Mouse (Mus musculus) adrenal gland, postnatal 36 days (tissue): ENCODE data around the gene Stra8. TPM values are rescaled to one million over a fixed set of nuclear protein-coding genes. Genes with fewer than 3 reads are reported as not detected.

ENCODE experiments used
- DNase-seq, 2 experiments: peaks; one replicate each; pipeline ENCODE4 v3.0.0; 2021; ENCODE audit warnings: mixed read lengths in 1 of 2
- long read RNA-seq, 2 experiments: library from polyadenylated mRNA; stranded (forward); transcript quantifications; one replicate each; pipeline ENCODE4 v2.0.0; 2021; ENCODE audit warnings: borderline sequencing depth in 2 of 2
- total RNA-seq, 2 experiments: library from RNA; stranded (reverse); gene quantifications; 2 replicates each; pipeline ENCODE4 v1.2.3; 2021

Stra8 gene
- total RNA-seq = not detected
- long read RNA-seq, experiment 1 = 0 reads
- long read RNA-seq, experiment 2 = 0 reads

DNA sequence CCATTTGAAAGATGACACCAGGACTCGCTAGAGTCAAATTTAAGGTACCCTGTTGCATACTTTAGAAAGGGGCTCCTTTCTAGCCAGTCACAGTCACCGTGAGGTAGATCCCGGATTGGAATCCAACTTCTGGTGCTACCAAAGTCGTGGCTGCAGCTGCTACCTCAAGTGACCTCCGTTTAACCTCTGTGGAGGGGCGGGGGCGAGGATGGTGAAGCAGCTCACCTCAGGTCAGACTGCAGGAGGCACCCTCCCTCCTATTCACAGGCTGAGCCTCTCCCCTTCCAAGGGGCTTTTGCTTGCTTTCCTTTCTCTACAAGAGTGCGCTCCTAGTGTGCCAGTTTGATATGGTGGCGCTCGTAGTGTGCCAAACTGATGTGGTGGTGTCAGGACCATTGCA, at the start of gene Stra8:
Gene Stra8 (plus strand): TSS at position 208 of the 400 bp plus-strand sequence.
- DNase-seq = no peak

DNA sequence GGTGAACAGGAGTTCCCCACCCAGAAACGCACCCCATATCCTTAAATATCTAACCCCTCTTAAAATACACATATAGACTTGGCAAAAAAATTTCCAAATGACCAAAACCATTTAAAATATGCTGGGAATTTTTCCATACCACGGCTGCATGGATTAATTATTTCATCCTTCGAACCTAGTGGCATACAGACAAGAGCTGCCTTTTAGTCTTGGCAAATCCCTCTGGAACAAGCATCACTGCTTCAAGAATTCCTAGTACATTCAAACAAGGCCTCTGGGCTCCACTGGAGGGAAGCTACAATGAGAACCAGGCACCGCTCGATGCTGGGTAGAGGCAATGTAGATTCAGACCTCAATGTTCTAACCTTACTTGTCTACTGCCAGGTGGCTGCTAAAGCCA, 49.2 kb upstream of the Stra8 start:
- DNase-seq = no peak

DNA sequence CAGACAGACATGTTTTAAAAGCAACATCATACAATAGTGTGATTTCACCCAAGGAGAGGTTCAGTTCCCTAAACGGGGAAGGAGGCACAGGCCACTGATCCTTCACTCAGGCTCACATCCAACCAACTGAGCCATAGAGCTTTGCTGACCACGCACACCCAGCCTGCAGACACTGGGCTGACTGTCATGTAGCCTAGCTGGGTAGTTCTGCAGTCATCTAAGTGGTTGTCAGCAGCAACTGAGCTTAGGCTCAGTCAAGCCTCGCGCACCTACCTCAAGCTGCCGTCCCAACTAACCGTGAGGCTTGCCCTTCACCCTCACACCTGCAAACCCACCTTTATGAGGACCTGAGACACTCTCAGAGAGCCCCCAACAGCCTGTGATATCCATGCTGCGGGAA, 48.0 kb upstream of the Stra8 start:
- no peak for DNase-seq

DNA sequence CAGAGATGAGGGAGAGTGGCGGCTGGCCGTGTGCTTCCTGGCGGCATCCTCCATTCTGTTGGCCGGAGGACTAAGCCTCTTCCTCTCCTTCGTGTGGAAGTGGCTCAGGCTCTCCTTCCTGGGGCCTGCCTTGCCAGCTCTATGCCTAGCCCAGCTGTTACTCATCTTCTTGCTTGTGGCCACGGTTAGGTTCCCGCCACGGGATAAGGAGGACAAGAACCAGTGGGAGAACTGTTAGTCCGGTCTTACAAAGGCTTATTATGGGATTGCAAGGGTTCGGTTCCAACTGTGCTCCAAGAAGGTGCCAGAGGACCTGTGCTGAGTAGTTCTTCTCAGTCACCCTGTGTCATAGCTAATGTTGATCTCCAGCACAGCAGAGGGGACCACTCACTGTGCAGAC, 47.1 kb upstream of the Stra8 start:
- DNase-seq = no peak

DNA sequence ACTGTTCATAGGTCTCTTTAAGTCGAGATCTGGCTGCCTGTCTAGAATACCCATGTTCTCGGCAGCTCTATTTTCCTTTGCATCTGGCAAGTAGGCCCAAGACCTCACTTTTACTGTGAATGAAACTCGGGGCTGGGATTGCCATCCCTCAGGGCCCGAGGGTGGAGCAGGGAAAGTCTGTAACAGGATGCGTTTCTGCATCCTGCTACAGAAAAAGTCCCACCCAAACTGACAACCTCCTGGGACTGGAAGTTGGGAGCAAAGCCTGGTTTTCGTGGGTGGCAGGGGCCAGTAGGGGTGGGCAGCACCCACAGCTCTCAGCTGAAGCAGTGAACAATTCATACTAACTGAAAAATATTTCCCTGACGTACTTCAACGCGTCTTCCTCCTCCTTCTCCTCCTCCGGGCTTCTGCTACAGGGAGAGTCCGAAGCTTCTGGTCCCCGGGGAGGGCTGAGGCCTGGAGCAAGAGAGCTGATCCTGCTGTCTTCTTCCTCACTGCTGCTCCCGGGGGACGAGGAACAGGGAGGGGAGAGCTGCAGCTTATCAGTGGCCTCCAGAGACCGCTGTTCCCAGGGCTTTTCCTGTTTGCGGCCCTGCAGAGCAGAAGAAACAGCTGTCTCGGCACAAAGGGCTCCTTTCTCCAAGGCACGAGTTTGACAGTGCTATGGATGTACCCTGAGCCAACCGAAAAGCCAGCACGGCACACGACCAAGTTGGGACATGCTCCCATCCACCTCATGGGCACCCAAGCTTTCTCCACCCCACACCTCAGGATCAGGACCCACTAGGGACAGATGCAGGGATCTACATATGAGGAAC, 45.7 kb upstream of the Stra8 start:
- DNase-seq = peak; percentile 58 to 76

DNA sequence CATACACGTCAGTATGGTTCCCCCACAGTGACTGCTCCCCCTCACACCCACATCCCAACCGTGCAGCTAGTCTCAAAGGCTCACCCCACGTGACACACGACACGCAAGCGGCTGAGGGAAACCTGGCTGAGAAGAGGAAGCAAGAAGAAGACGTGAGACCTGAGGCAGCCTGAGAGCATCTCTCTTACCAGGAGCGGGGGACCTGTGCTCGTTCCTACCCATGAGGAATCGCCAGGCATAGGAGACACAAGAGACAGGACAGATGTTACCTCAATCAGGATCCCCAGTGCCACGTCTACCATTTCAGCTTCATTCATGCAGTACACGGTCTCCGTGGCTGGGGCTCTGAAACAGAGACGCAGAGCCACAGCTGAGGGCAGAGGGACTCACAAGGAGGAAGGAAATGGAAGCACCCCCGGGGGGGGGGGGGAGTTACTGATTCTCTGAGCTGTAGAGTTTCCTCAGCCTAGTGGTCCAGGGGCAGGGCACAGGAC, 44.6 kb upstream of the Stra8 start:
- no peak for DNase-seq

DNA sequence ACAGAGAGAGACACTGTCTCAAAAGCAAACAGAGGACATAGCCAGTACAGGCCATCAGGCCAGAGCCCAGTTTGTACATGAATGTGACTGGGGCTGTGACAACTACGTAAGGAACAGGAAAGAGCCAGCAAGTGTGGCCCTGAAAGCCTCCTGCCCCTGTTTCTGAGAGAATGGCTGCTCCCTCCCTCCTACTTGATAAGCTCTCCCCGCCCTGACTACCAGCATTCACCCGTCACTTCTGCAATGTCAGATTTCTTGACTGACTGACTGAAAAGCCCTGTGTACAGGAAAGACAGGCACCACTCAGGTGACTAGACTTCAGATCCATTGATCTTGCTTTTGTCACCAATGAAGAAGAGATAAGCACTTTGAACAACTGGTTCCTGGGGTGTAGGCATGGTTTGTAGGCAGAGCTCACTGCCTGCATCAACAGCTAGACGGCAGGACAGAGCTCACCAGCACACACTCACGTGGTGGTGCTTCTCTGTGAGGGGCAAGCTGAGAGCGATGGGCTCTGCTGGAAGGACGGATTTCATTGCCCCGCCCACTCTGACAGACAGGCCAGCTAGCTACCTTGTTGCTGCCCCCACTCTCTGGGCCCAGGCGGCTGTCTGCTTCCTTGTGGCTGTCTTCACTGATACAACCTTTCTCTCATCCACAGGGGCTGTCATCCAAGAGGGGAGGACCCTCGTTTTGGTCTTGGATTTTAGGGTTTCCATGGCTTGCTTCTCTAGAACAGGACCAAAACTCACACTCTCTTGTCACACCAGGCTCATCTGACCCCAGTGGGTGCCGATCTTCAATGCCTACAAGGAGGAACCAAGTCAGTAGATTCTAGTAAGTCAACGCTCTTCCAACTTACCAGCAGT, 43.8 kb upstream of the Stra8 start:
- DNase-seq = no peak

DNA sequence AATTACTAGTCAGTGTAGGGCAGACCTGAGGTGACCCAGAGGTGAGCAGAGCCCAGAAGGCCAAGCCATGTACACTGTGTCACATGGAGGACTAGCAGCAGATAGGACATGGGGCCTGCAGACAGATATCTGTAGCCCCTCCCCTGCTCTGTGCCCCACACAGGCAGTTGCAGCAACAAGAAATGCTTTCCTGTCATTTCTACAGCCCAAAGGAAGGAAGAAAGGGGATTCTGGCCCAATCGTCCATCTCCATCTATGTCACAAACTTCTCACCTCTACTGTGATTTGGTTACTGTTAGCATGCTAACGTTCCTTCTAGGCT, 43.2 kb upstream of the Stra8 start:
- DNase-seq = no peak

DNA sequence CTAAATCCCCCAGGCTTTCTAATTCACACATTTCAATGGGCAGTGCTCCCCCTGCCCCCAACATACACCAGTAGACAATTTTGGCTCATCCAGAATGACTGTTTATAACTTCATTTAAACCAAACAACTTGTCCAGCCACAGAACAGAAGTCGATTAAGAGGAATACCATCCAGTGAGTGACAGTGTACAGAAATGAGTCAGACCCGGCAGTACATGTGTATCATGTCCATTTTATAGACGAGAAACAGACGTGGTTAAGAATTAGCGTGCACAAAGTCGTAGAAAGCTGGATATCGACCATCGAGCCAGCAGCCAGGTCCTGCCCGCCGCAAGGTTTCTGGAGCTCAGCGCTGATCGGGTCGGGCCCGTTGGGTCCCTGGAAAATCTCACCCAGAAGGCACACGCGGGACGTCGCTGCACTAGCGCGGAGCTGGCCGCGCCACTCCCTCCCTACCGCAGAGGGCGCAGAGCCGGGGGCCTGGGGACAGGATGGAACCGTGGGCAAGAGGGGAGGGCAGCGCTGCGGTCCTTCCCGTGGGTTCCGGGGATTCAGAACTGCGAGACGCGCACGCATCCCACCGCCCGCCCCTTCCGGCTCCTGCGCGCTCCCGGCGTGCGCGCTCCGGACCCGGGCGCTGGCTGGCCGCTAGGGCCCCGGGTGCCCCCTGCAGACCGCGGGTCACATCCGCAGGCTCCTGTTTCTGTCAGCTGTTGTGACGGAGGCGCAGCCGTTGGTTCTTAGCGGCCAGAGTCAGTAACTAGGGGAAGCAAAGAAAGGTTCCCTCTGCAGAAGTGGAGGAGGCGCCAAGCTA, 42.2 kb upstream of the Stra8 start, which contains the start of gene Cyren:
Gene Cyren (minus strand): TSS at position 552 of the 813 bp plus-strand sequence.
- DNase-seq = peak; percentile 95 to 98

DNA sequence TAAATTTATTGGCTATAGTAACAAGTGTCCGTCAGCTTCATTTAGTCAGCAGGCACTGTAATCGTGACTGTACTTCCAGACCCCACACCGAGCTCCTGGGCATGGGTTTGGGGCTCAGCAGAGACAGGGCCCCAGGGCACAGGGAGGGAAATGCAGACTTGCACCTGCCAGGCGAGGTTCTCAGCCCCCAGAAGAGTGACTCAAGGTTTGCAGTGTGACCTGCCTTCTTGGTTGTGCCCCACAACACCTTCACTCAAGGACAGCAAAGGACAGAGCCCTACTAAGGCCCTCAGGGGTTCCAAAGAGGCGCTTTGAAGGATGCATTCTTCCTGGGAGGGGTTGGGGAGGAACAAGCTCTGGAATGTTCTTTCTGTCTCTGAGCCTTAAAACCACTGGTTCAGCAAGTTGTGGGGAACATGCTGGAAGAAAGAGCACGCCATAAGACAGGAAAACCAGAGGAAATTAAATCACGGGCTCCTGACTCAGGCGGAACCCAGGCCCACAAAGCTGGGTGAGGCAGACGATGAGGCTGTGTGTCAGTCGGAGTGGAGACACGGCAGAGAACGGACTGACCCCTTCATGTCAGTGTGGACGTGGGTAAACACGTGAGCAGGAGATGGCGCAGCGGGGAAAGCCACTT, 40.7 kb upstream of the Stra8 start:
- no peak for DNase-seq

DNA sequence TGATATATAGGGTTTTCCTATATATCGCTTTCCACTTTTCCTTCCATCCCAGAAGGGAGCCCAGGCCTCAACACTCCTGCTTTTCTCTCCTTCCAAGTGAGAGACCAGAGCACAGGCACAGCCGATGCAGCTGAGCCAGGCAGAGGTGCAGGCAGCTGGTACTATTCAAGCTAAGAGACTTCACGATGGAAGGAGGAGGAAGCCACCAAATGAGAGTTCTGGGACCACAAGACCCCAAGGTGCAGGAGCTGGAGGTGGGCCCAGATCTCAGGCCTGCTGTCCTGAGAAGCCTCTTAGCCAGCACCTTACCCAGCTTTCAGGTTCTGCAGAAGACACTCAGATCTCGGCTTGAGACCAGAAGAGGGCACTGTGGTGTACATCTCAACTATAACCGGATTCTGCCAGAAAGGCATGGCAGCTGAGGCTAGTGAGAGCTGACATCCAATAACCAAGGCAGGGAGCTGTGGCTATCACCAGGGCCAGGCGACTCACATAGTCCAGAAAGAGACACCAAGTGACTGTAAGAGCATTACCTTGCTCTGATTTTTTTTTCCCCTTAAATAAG, 40.0 kb upstream of the Stra8 start:
- DNase-seq = peak; percentile 59 to 61

DNA sequence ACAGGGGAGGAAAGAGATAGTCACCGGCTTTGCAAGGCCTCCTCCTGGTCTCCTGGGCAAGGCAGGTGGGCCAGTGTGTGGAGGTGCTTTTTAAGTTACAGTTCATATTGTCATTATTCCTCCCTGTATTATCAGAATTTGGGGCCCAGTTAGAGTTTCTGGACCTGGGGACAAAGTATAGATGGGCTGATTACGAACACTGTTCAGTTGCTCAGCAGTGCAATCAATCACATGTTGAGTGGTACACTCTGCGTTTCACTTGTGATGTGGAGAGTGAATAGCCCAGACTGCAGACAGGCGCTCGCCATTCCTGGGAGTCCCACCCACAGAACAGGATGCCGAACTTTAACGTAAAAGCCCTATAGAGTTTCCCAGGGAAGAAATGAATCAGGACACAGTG, 35.2 kb upstream of the Stra8 start:
- DNase-seq = no peak

DNA sequence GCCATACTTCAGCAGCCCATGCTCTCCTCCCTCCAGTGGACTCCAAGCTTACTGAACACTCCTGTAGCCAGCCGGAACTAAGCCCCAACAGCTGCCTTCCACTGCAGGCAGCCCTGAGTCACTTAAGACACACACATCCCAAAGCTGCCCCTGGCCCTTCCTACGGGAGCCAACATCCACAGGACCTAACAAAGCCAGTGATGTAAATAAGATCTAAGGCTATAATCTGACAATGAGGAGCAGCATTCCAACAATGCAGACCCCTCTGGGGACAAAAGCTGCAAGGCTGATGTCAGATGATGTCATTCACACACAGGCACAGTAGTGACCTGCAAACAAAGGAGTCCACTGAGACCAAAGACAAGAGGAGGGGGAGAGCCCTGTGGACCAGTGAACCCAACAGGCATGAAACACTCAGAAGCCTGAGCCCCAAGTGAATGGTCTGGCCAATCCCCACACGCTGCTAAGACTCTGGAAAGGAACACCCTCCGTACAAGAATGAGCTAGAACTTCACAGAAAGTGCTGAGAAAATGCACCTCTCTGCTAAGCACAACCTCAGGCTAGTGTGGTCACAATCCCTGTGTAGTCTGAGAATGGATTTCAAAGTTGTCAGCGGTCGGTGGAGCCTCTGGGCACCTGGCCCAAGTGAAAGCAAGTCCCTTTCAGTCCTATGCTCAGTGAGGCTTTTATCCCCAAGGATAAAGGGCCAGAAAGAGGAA, 32.7 kb upstream of the Stra8 start:
- no peak for DNase-seq

DNA sequence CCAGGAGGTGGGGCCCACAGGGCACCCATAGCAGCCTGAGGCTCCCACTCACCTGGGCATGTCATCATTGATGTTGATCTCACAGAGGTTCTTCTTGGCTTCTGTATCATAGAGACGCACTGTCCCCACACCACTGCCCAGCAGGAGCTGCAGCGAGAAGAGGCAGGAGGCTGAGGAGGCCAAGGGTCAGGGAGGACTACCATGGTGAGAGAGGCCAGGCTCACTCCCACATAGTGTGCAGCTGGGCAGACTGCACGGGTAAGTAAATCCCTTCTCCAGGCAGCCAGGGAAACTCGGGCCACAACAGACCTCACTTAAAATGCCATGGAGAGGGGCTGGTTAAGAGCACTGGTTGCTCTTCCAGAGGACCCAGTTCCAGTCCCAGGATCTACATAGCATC, 30.8 kb upstream of the Stra8 start:
- DNase-seq = no peak

DNA sequence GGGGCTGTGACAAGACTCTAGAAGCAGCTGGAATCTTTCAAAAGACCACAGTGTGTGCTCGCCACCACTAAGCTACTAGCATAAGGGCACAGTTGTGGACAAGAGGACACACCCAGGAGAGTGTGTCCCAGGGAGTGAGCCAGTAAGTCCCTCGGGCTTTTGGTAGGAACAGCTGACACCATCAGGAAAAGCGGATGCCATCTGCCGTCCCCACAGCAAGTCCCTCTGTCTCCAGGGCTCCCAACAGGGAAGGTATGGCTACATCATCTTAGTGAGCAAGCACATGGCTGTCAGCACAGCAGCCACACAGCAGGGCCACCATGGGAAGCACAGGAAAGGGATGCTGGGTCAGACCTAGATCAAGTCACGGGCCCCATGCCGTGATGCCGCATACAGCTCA, 24.4 kb upstream of the Stra8 start:
- no peak for DNase-seq

DNA sequence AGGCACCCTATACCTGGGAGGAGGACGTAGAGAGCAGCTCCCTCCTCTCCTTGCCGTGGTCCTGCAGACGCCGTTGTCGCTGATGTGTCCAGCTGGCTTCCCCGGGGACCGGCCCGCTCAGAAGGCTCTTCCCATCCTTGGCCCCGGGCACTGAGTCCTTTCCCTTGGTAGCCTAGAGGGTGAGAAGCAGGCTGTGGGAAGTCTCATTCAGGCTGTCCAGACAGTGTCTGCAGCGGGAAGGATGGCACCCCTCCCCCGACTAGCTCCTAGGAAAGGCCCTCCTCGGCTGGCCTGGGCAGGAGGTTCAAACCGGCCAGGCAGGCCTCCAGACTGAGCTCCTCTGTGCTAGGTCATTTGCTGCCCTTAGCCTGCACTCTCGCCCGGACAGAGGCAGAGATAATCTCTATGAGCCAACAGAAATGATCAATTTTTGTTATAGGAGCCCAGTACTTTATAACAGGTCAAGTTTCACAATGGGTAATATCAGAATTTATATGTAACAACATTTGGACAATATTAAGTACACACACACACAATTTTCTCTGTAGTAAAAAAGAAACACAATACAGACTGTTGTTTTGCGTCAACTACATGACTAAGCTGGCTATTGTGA, 23.7 kb upstream of the Stra8 start:
- no peak for DNase-seq

DNA sequence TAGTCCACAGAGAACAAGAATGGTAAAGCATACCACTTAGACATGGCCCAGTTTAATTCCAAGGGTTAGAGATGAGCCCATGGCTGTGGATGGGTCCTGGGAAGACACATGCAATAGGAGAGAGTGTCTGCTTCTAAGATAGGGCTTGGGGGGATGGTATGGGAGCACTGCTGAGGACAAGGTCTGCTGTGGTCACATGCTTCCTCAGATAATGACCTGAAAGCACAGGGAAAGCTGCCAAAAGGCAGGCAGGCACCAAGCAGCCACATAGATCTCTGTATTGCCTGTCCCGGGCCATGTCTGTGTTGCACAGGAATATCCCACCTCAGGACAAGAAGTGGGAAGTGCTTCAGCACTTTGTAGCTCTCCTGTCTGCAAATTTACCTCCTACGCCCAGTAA, 20.8 kb upstream of the Stra8 start:
- DNase-seq = peak; percentile 48 to 62

DNA sequence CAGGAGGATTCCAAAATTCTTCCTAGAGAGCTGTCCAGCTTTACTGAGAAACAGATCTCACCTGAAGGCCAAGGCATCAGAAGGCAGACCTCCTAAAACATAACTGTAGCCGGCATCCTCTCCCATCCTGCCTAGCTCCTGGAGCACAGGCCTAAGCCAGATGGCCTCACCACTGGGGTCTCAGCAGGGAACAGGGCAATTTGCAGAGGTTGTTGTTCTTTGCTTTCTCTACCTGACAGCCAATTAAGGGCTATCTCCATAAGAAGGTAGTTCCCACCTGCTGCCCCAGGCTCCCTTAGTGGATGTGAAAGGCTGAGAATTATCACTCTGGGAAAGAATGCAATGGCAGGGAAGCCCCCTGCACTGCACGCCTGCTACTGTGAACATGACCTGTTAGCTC, 19.0 kb upstream of the Stra8 start:
- DNase-seq = no peak

DNA sequence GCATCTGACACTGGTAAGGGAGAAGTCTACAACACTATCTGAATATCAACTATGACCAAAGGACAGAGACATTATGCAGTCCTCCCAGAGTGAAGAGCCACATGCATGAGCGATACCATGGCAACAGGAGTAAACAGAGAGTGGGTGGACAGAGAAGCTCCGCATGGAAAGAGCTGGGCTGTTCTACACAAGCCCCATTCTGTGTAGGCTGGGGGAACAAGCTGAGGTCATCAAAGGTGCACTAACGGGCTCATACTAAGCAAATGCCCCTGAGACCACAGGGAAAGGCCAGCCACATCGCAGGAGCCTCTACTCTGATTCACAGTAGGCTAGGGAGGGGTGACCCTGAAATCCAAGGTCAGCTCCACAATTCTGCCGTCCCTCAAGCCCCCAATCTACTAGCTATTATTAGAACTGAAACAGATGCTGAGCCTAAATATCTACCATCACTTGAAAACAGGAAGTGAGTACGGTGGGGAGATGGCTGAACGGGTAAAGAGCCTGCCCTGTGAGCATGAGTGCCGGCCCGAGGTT, 18.0 kb upstream of the Stra8 start:
- DNase-seq = peak in 1 of 2 experiments; percentile 31

DNA sequence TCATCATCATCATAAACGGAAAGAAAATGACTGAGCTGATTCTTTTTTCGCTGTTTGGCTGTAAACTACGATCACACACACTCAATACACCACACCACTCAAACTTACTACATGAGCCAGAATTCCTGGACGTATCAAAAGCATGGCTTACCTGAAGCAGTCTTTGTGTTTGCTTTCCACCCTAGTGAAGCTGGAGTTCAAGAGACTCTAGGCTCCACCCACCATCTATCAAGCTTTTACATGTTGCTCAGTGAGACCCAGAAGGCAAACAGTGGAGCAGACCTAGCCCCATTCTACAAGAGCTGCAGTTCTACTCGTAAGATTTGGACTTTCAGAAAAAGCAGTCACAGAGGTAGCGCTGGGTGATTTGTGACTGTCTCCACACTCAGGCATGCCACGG, 17.4 kb upstream of the Stra8 start:
- DNase-seq = no peak
